Mouse (Mus musculus): Measurements from ENCODE around the gene Bicra.

The Bicra gene

GRCm38 (mm10) chr7:16046481-16047337 is 1.0 kb downstream of the Bicra start:
- DNase-seq: peak; percentile 64 to 72

- peak; percentile 77 to 90 for DNase-seq
Observed at GRCm38 (mm10) chr7:16046101-16046480, 1.6 kb downstream of the Bicra start.

- no peak for DNase-seq
Observed at GRCm38 (mm10) chr7:16045538-16045937, 2.2 kb downstream of the Bicra start.

GRCm38 (mm10) chr7:16044531-16044930 is 3.2 kb downstream of the Bicra start:
- no peak for DNase-seq

- DNase-seq: no peak
Observed at GRCm38 (mm10) chr7:16043861-16044435, 3.8 kb downstream of the Bicra start.

- no peak for DNase-seq
Observed at GRCm38 (mm10) chr7:16042850-16043775, 4.6 kb downstream of the Bicra start.

- no peak for DNase-seq
Observed at GRCm38 (mm10) chr7:16041208-16041607, 6.5 kb downstream of the Bicra start.

- DNase-seq: no peak
Observed at GRCm38 (mm10) chr7:16039363-16039762, 8.4 kb downstream of the Bicra start.

- no peak for DNase-seq
Observed at GRCm38 (mm10) chr7:16036972-16037371, 10.7 kb downstream of the Bicra start.

- no peak for DNase-seq
Observed at GRCm38 (mm10) chr7:16033580-16034461, 13.9 kb downstream of the Bicra start.

GRCm38 (mm10) chr7:16033059-16033458 is 14.7 kb downstream of the Bicra start:
- DNase-seq: no peak

GRCm38 (mm10) chr7:16031072-16031471 is 16.6 kb downstream of the Bicra start:
- DNase-seq: no peak

GRCm38 (mm10) chr7:16028102-16028927 is 19.4 kb downstream of the Bicra start:
- DNase-seq: no peak

GRCm38 (mm10) chr7:16024603-16025222 is 23.0 kb downstream of the Bicra start:
- DNase-seq: no peak

- DNase-seq: no peak
Observed at GRCm38 (mm10) chr7:16019256-16020094, 28.2 kb downstream of the Bicra start.

GRCm38 (mm10) chr7:16018016-16018810 is 29.5 kb downstream of the Bicra start:
- peak; percentile 38 to 64 for DNase-seq

GRCm38 (mm10) chr7:16015384-16015783 is 32.3 kb downstream of the Bicra start:
- DNase-seq: no peak

- DNase-seq: no peak
Observed at GRCm38 (mm10) chr7:16014521-16015175, 33.1 kb downstream of the Bicra start.
